Mouse (Mus musculus) liver, embryonic 15.5 days (tissue): ENCODE results near the gene Tpgs1. TPM values are rescaled to one million over a fixed set of nuclear protein-coding genes. Genes with fewer than 3 reads are reported as not detected.

Source experiments
- ATAC-seq: fragments of 200-750 bp; cut with Nextera tagmentation; 2 replicates; pipeline ENCODE4 v1.8.0; 2017; ENCODE audit warnings: moderate number of reproducible peaks, mild to moderate bottlenecking, moderate library complexity; ENCODE audit not compliant: insufficient read depth
- H3K27ac ChIP-seq: fragments of 300-500 bp; sonication (generic); replicated peaks from 2 replicates; pipeline ENCODE4 v1.5.1; 2015; ENCODE audit warnings: mild to moderate bottlenecking, inconsistent platforms
- H3K27me3 ChIP-seq: fragments of 300-500 bp; sonication (generic); 2 replicates; pipeline ENCODE4 v1.6.1; 2015; ENCODE audit warnings: mild to moderate bottlenecking, inconsistent platforms
- H3K36me3 ChIP-seq: fragments of 300-500 bp; sonication (generic); replicated peaks from 2 replicates; pipeline ENCODE4 v1.6.1; 2015; ENCODE audit warnings: moderate library complexity, mild to moderate bottlenecking, inconsistent platforms
- H3K4me1 ChIP-seq: fragments of 300-500 bp; sonication (generic); replicated peaks from 2 replicates; pipeline ENCODE4 v1.6.1; 2015; ENCODE audit warnings: inconsistent platforms
- H3K4me2 ChIP-seq: fragments of 300-500 bp; sonication (generic); 2 replicates; pipeline ENCODE4 v1.6.1; 2015; ENCODE audit warnings: moderate library complexity, mild to moderate bottlenecking, inconsistent platforms
- H3K4me3 ChIP-seq: fragments of 300-500 bp; sonication (generic); replicated peaks from 2 replicates; pipeline ENCODE4 v1.5.1; 2015; ENCODE audit warnings: mild to moderate bottlenecking, inconsistent platforms
- H3K9ac ChIP-seq: fragments of 300-500 bp; sonication (generic); 2 replicates; pipeline ENCODE4 v1.6.1; 2015; ENCODE audit warnings: moderate library complexity, mild to moderate bottlenecking, inconsistent platforms
- H3K9me3 ChIP-seq: fragments of 300-500 bp; sonication (generic); replicated peaks from 2 replicates; pipeline ENCODE4 v1.6.1; 2016; ENCODE audit warnings: inconsistent platforms
- WGBS: fragments of 180-500 bp; shearing (Covaris S2); methylation state at CpG from one replicate; pipeline ENCODE4 v1.1.7; 2015; ENCODE audit warnings: mixed read lengths; ENCODE audit not compliant: insufficient replicate concordance; 5-methylcytosine and 5-hydroxymethylcytosine counted together
- polyA plus RNA-seq: library from polyadenylated mRNA; unstranded; fragments of >200 nt; fragmentation: Nextera tagmentation; extraction: Ambion mirVana; gene quantifications from 2 replicates; pipeline ENCODE4 v1.2.1, GENCODE M21; 2015

Tpgs1 gene
- polyA plus RNA-seq, 1 experiment from 2014 or later: 21.4 TPM

DNA sequence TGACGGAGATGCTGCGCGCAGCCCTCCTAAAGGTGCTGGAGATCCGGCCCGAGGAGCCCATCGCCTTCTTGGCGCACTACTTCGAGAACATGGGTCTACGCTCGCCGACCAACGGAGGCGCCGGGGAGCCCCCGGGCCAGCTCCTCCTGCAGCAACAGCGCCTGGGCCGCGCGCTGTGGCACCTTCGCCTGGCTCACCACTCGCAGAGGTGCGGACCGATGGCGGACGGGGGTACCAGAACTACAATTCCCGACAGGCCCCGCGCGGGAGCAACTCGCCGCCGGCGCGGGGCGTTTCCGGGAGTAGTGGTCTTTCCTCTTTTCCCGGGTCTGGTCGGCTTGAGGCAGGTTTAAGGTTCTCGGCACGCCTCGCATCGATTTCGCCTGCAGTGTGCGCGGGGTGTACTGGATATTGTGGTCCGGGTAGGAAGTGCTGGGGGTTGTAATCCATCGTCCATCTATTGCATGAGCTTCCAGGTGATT, 448 bp downstream of the Tpgs1 start:
- Histone ChIP-seq H3K4me2 (peak overlapping the region; percentile 88), H3K4me3 (peak overlapping the region; percentile 96), H3K4me1 (peaks cover 33% of the 10 kb centered on the region), H3K36me3 (no peaks in the 10 kb centered on the region; the same call in 1 of the 2 replicates), H3K27ac (peak overlapping the region; percentile 88), H3K9ac (peak overlapping the region; percentile 80), H3K9me3 (no peaks in the 10 kb centered on the region), H3K27me3 (peaks cover 5% of the 10 kb centered on the region; the same call in 1 of the 2 replicates)
- peak; percentile 45 for ATAC-seq
- WGBS: under 1% methylated on average over 47 of the region's 47 CpGs

DNA sequence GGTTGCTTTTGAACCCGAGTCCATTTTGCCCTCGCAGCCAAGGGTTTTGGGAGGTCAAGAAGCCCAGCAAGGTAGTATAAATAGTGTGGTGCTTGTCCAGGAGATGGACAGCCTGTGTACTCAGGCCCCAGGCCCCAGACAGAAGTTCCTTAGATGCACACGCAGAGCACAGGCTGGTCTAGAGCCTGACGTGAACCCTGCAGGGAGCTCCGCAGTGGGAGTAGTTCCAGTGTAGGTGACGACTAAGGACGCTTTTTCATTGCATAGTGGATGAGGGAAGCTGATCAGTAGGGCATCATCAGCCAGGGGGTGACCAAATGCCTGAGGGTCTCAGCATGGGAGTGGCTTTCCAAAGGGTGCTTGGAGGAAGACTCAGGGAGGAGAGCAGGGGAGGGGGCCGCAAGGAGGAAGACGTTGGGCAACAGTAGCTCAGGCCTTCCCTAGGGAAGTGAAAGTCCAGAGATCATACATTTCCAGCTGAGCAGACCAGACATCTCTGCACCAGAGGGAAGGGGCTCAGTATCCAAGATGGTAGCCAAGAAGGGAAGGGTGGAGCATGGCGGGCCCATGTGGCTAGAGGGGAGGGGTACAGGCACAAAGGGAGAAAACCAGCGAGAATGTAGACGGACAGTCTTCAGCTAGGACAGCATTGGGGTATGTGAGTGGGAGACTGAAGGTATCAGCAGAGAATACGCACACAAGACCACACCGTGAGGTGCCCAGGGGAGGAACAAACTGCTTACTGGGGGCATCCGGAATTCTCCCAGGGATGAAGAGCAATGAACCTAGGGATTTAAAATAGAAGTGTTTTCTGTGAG, 1.1 kb downstream of the Tpgs1 start:
- Histone ChIP-seq H3K9ac (peak overlapping the region; percentile 80), H3K27ac (peak overlapping the region; percentile 88), H3K27me3 (peaks cover 5% of the 10 kb centered on the region; the same call in 1 of the 2 replicates), H3K4me2 (peak overlapping the region; percentile 88), H3K9me3 (no peaks in the 10 kb centered on the region), H3K4me1 (peaks cover 33% of the 10 kb centered on the region), H3K4me3 (peak overlapping the region; percentile 96), H3K36me3 (no peaks in the 10 kb centered on the region; the same call in 1 of the 2 replicates)
- peak; percentile 10; the same call in 1 of the 2 replicates for ATAC-seq
- WGBS: 31% methylated on average over 15 of the region's 15 CpGs

DNA sequence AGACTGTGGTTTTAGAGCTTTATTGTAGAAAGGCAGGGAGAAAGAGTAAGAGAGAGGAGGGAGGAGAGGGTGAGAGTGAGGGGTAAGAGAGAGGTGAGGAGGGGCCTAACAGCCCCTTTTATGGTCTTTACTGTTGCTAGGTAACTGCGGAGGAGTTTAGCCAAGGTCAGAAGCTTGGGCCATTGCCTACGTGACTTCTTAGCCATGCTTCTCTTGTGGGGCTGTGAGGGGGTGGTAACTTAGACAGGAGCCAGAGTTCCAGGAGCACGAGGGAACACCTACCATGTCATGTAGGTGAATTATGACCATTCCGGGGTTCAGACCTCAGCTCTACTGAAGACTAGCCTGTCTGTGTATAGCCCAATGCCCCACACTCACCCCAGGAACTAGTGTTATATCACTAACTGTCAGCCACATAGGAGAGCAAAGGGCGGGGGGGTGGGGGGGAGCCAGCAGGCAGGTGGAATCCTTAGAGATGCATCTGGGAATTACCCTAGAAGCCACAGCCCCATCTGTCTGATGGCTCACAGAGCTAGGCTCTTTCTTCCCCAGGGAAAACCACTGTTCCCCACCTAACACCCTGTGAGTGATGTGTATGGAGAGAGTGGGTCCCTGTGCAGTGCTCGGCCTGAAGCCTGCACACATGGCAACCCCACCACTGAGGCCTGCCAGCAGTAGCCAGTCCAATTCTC, 2.4 kb downstream of the Tpgs1 start:
- Histone ChIP-seq H3K4me2 (no peak overlapping the region), H3K4me1 (peaks cover 33% of the 10 kb centered on the region), H3K9ac (no peak overlapping the region), H3K27me3 (peaks cover 5% of the 10 kb centered on the region; the same call in 1 of the 2 replicates), H3K27ac (no peak overlapping the region), H3K36me3 (no peaks in the 10 kb centered on the region; the same call in 1 of the 2 replicates), H3K9me3 (no peaks in the 10 kb centered on the region), H3K4me3 (no peak overlapping the region)
- 55% methylated on average over 6 of the region's 6 CpGs for WGBS
- ATAC-seq: no peak

DNA sequence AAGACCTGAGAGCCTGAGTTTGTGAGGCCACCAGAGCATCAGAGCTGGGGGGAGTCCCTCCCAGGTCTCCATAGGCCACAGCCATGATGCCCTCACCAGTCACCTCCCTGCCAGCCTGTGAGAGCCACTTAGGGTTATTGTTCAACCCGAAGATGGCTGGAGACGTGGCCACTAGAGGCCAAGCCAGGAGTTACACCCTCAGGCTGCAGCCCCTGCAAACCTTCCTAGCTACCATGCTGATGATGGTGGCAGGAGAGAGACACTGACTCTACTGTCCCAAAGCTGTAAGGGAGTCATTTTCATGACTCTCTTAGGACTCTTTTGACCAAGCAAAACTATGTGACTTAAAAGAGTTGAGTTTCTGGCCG, 2.9 kb downstream of the Tpgs1 start:
- no peak for ATAC-seq
- WGBS: 57% methylated on average over 3 of the region's 3 CpGs
- Histone ChIP-seq H3K4me2 (no peak overlapping the region), H3K9ac (no peak overlapping the region), H3K27me3 (peaks cover 5% of the 10 kb centered on the region; the same call in 1 of the 2 replicates), H3K9me3 (no peaks in the 10 kb centered on the region), H3K4me1 (peaks cover 33% of the 10 kb centered on the region), H3K36me3 (no peaks in the 10 kb centered on the region; the same call in 1 of the 2 replicates), H3K4me3 (no peak overlapping the region), H3K27ac (no peak overlapping the region)

DNA sequence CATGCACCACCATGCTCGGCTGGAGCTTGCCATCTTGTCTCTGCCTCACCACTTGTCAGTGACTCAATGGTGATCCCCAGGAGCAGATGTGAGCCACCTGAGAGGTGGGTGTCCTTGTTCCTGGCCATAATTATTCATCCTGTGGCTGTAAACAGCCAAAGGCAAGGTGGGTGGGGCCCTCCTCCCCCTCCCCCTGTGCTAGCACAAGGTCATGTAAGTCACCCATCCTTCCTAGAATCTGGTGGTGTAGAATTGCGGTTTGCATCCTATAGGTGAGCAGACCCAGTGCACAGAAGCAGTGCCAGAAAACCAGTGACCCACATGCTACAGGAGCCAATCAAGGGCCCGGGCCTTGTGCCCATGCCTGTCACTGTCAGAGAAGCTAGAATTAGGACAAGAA, 3.9 kb downstream of the Tpgs1 start:
- WGBS: 80% methylated on average over 3 of the region's 3 CpGs

DNA sequence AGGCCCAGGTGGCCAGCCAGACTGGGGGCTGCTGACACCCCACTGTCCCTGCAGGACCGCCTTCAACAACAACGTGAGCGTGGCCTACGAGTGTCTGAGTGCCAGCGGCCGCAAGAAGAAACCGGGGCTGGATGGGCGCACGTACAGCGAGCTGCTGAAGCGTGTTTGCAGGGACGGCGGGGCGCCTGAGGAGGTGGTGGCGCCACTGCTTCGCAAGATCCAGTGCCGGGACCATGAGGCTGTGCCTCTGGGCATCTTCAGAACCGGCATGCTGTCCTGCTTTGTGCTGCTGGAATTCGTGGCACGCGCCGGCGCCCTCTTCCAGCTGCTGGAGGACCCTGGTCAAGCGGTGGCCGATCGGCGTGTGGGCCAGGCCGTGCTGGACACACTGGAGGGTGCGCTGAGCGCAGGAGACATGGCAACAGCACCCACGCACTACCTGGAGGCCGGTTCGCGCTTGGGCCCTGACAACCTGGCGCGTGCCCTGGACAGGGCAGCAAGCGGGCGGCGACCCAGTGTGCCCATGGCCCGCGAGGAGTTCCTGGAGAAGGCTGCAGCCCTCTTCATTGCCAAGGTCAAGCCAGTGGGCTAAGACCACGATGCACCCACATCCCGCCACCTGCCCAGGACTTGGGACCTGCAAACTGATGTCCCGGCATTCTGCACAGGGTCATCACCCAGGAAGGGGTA, 6.3 kb downstream of the Tpgs1 start:
- WGBS: 72% methylated on average over 44 of the region's 44 CpGs
- no peaks in the 10 kb centered on the region for H3K9me3 ChIP-seq
- no peak for ATAC-seq

More for the DNA sequence above, 3.9 kb downstream of the Tpgs1 start:
- no peak overlapping the region for H3K27ac ChIP-seq
- H3K27me3 ChIP-seq: peaks cover 2% of the 10 kb centered on the region; the same call in 1 of the 2 replicates
- H3K36me3 ChIP-seq: no peaks in the 10 kb centered on the region; the same call in 1 of the 2 replicates
- H3K4me1 ChIP-seq: peaks cover 32% of the 10 kb centered on the region
- H3K9ac ChIP-seq: no peak overlapping the region
- H3K4me3 ChIP-seq: no peak overlapping the region
- ATAC-seq: no peak
- no peak overlapping the region for H3K4me2 ChIP-seq
- H3K9me3 ChIP-seq: no peaks in the 10 kb centered on the region

DNA sequence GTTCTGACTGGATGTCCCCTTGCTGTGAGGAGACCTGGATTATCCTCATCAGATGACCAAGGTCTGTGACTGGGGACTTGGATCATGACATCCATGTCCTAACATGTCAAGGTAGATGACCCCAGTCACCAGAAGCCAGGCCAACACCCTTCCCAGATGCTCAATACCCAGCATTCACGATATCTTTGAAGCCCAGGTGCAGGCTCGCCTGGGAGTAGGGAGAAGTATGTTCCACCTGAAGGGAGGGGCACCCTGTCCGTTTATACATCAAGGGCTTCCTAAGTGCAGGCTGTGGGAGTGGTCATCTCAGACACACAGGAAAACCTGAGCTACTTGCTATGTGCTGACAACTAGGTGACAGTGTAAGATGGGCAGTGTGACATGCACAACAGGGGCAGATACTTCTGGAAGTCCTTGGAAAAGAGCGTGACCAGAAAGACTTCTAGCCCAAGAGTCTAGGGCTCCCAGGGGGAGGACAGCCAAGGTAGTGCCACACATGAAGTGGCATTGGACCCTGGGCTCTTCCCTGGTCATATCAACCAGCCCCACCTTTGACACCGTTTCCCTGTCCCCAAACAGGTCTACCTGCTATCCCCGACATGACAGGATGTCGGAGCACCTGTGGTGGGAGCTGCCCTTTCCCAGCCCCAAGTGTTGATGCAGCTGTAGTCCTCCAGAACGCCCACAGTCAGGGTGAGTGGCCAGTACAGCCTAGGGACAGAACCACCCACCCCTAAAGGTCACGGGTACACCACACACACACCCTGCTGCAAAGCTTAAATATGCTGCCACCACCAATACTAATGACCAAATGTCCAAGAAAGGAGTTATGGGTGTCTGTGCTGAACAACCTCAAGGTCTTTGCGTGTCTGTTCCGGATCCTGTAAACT, 11.7 kb downstream of the Tpgs1 start:
- H3K9me3 ChIP-seq: no peaks in the 10 kb centered on the region
- H3K4me3 ChIP-seq: peak overlapping the region; percentile 72
- peak overlapping the region; percentile 89 for H3K4me2 ChIP-seq
- no peaks in the 10 kb centered on the region; the same call in 1 of the 2 replicates for H3K27me3 ChIP-seq
- 28% methylated on average over 11 of the region's 11 CpGs for WGBS
- peak overlapping the region; percentile 99 for H3K27ac ChIP-seq
- peaks cover 24% of the 10 kb centered on the region for H3K36me3 ChIP-seq
- peaks cover 45% of the 10 kb centered on the region for H3K4me1 ChIP-seq
- peak; percentile 2; the same call in 1 of the 2 replicates for ATAC-seq
- peak overlapping the region; percentile 84 for H3K9ac ChIP-seq

More for the DNA sequence above, 6.3 kb downstream of the Tpgs1 start:
- no peak overlapping the region for H3K4me2 ChIP-seq
- no peaks in the 10 kb centered on the region; the same call in 1 of the 2 replicates for H3K27me3 ChIP-seq
- H3K4me3 ChIP-seq: no peak overlapping the region
- no peak overlapping the region for H3K9ac ChIP-seq
- H3K27ac ChIP-seq: no peak overlapping the region
- peaks cover 23% of the 10 kb centered on the region for H3K4me1 ChIP-seq
- H3K36me3 ChIP-seq: no peaks in the 10 kb centered on the region; the same call in 1 of the 2 replicates

DNA sequence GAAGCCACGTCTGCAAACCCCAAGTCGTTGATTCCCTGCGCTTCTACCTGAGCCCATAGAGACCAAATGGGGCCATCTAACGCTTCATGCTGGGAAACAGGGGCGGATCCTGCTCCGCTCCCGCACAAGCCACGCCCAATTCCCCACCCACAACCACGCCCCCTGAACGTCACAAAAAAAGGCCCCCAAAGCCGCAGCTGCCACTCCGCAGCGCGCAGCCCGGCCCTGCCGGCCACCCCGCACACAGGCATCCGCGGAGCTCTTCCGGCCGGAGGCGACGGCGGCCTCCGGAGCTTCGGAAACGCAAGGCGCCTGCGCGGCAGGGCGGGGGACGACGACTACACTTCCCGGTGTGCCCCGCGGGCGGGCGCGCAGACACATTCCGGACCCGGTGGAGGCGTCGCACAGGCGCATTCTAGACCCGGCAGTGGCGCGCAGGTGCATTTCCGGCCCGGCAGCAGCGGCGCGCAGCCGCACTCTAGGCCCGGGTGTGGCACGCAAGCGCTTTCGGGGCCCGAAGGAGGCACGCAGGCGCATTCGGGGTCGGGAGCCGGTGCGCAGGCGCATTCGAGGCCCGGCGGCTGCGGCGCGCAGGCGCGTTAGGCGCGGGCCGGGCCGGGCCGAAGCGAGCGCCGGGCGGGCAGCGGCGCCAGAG, 12.5 kb downstream of the Tpgs1 start, which contains the start of gene Cdc34:
Gene Cdc34, plus strand, starts transcription at position 605 of the 655 bp plus-strand sequence.
- peak; percentile 92 for ATAC-seq
- H3K9ac ChIP-seq: peak within 1 kb of the TSS; percentile 84
- H3K9me3 ChIP-seq: no peaks in the 10 kb centered on the region
- peak within 1 kb of the TSS; percentile 72 for H3K4me3 ChIP-seq
- peak within 1 kb of the TSS; percentile 99 for H3K27ac ChIP-seq
- peak within 1 kb of the TSS; percentile 89 for H3K4me2 ChIP-seq
- peaks cover 45% of the 10 kb centered on the region for H3K4me1 ChIP-seq
- under 1% methylated on average over 79 of the region's 84 CpGs for WGBS
- peaks cover 33% of the 10 kb centered on the region for H3K36me3 ChIP-seq
- H3K27me3 ChIP-seq: no peaks in the 10 kb centered on the region; the same call in 1 of the 2 replicates

DNA sequence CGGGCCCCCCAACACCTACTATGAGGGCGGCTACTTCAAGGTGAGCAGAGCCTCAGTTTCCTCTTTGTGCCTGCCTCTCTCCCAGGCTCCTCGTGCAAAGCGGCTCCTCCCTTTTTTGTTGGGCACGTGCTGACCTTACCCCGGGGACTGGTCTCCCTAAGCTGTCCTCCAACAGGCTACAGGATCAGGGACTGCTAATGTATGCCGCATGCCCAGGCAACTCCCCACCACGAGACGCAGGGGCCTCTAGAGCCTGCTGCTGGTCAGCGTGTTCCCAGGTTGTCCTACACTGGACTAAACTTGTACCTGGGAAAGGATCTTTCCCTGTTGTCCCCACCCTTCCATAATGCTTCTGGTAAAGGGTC, 13.4 kb downstream of the Tpgs1 start:
- Histone ChIP-seq H3K9me3 (no peaks in the 10 kb centered on the region), H3K27me3 (no peaks in the 10 kb centered on the region; the same call in 1 of the 2 replicates), H3K4me1 (peaks cover 45% of the 10 kb centered on the region), H3K4me3 (peak overlapping the region; percentile 72), H3K9ac (peak overlapping the region; percentile 84), H3K4me2 (peak overlapping the region; percentile 89), H3K27ac (peak overlapping the region; percentile 99), H3K36me3 (peaks cover 41% of the 10 kb centered on the region)
- WGBS: 0% methylated on average over 10 of the region's 10 CpGs
- ATAC-seq: no peak
